Comparison of ENCODE assay signal across 8 mouse cellular contexts in the genomic region with DNA sequence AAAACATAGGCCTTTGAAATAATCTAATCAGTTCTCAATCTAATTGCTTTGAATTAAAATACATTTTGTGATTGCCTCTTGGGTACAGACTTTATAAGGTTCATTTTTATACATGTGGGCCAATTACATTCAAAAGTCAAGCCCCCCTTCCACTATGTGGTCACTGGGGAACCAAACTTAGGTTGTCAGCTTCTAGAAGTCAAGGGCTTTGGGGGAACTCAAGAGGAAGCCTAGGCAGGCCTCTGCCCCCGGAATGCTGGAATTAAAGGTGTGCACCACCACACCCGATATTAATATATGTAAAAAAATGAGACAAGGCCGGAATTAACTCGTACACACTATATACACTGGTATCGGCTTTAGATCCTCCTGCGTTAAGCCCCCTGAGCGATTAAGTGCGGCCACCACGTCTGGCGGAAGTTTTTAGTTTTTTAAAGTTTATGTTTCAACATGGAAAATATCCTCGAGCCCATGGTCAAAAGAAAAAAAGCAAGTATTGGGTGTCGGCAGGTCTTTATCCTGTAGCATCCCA. TPM values are rescaled to one million over a fixed set of nuclear protein-coding genes. Genes with fewer than 3 reads are reported as not detected.
DNase-seq lines count a peak whose midpoint lies in the region; ATAC-seq and TF ChIP-seq lines count a peak whose summit lies in the region.

No protein-coding gene starts in this region.

- peak overlapping the region; percentile 81 for H3K4me2 ChIP-seq in hindbrain, embryonic 14.5 days (replicated peaks)
- H3K4me2 ChIP-seq in midbrain, embryonic 13.5 days (replicated peaks), result peak overlapping the region; percentile 96

- no peak for DNase-seq in kidney, adult 2 months
- DNase-seq in kidney, postnatal 10 days, result no peak
- DNase-seq in ZHBTc4 (ENCODE audit: low read depth, low spot score), result peak; percentile 32
- DNase-seq in hindbrain, embryonic 14.5 days (ENCODE audit: low spot score), result no peak
- DNase-seq in cerebellum, adult 11-12 months, result no peak
- no peak for DNase-seq in frontal cortex, postnatal 25 days (ENCODE audit: low spot score in 2 of 2)
- DNase-seq in left cerebral cortex, adult 9 months (ENCODE audit: low spot score in 2 of 2), result no peak

- peak overlapping the region; percentile 99 for H3K27ac ChIP-seq in kidney, adult 2 months (ENCODE audit: insufficient read depth, low read depth, low read length)
- peak overlapping the region; percentile 72; the same call in 1 of the 2 replicates for H3K27ac ChIP-seq in hindbrain, embryonic 14.5 days
- no peak overlapping the region for H3K27ac ChIP-seq in midbrain, embryonic 13.5 days

- peaks cover 4% of the 10 kb centered on the region for H3K36me3 ChIP-seq in kidney, adult 2 months (ENCODE audit: control insufficient read depth, insufficient read depth, low read length)
- H3K36me3 ChIP-seq in hindbrain, embryonic 14.5 days (replicated peaks; ENCODE audit: control insufficient read depth, insufficient read depth), result 0 out of 2 replicates have a peak, but pooled peaks cover 6% of the 10 kb centered on the region
- no peaks in the 10 kb centered on the region for H3K36me3 ChIP-seq in midbrain, embryonic 13.5 days

- H3K4me1 ChIP-seq in kidney, adult 2 months (ENCODE audit: control insufficient read depth, insufficient read depth, low read length), result peaks cover 12% of the 10 kb centered on the region
- peaks cover 21% of the 10 kb centered on the region for H3K4me1 ChIP-seq in hindbrain, embryonic 14.5 days (replicated peaks; ENCODE audit: control insufficient read depth, insufficient read depth, low read length)
- H3K4me1 ChIP-seq in midbrain, embryonic 13.5 days (replicated peaks), result peaks cover 34% of the 10 kb centered on the region

- H3K27me3 ChIP-seq in kidney, adult 2 months (replicated peaks; ENCODE audit: control insufficient read depth, insufficient read depth, low read length), result no peaks in the 10 kb centered on the region
- H3K27me3 ChIP-seq in hindbrain, embryonic 14.5 days (ENCODE audit: control insufficient read depth, insufficient read depth, low read length), result no peaks in the 10 kb centered on the region
- no peaks in the 10 kb centered on the region for H3K27me3 ChIP-seq in midbrain, embryonic 13.5 days

- peak overlapping the region; percentile 93 for H3K4me3 ChIP-seq in kidney, adult 2 months (ENCODE audit: insufficient read depth, low read depth, low read length)
- peak overlapping the region; percentile 48 for H3K4me3 ChIP-seq in hindbrain, embryonic 14.5 days (replicated peaks; ENCODE audit: low read length)
- H3K4me3 ChIP-seq in midbrain, embryonic 13.5 days (replicated peaks), result peak overlapping the region; percentile 67

- H3K9me3 ChIP-seq in hindbrain, embryonic 14.5 days (ENCODE audit: control insufficient read depth, low read length), result no peaks in the 10 kb centered on the region
- no peaks in the 10 kb centered on the region for H3K9me3 ChIP-seq in midbrain, embryonic 13.5 days

- no peak for ATAC-seq in hindbrain, embryonic 14.5 days (ENCODE audit: low FRiP score)
- 0 out of 2 replicates have a peak, but pooled peaks have one; percentile 13 for ATAC-seq in midbrain, embryonic 13.5 days

- peak overlapping the region; percentile 66 for H3K9ac ChIP-seq in hindbrain, embryonic 14.5 days
- H3K9ac ChIP-seq in midbrain, embryonic 13.5 days (replicated peaks), result peak overlapping the region; percentile 76

- no peak for TF ChIP-seq CTCF in kidney, adult 2 months (conservative IDR thresholded peaks at IDR 0.05; ENCODE audit: insufficient read depth, insufficient read length, low read depth, low read length)

- WGBS in kidney, adult 2 months, result 1% methylated on average over 12 of the region's 12 CpGs
- 1% methylated on average over 12 of the region's 12 CpGs for WGBS in hindbrain, embryonic 14.5 days
- 1% methylated on average over 12 of the region's 12 CpGs for WGBS in midbrain, embryonic 13.5 days

- no peak for TF ChIP-seq POLR2A in kidney, adult 2 months (IDR thresholded peaks at IDR 0.05; ENCODE audit: low read depth, low read length)

RNA-seq across cellular contexts. Expression of gene Hnrnpf, which starts 16.1 kb away (rescaled TPM):
- 98.5 and 142 TPM in 2 replicates for polyA plus RNA-seq in kidney, adult 2 months (2012; rRNA removed)
- polyA plus RNA-seq in hindbrain, embryonic 14.5 days (2014; fragmentation: Nextera tagmentation; extraction: Ambion mirVana), result 254 and 284 TPM in 2 replicates
- polyA plus RNA-seq in midbrain, embryonic 13.5 days (2015; fragmentation: Nextera tagmentation; extraction: Ambion mirVana), result 361 and 363 TPM in 2 replicates

RNA-seq across cellular contexts. Expression of gene Fxyd4, which starts 21.2 kb away (rescaled TPM):
- polyA plus RNA-seq in kidney, adult 2 months (2012; rRNA removed), result 196 and 213 TPM in 2 replicates
- polyA plus RNA-seq in hindbrain, embryonic 14.5 days (2014; fragmentation: Nextera tagmentation; extraction: Ambion mirVana), result 1.3 and 2.6 TPM in 2 replicates
- polyA plus RNA-seq in midbrain, embryonic 13.5 days (2015; fragmentation: Nextera tagmentation; extraction: Ambion mirVana), result 5.2 TPM in 2 replicates

RNA-seq across cellular contexts. Expression of gene Zfp239, which starts 54.4 kb away (rescaled TPM):
- 1.5 and 2.0 TPM in 2 replicates for polyA plus RNA-seq in kidney, adult 2 months (2012; rRNA removed)
- polyA plus RNA-seq in hindbrain, embryonic 14.5 days (2014; fragmentation: Nextera tagmentation; extraction: Ambion mirVana), result 12.8 and 14.8 TPM in 2 replicates
- polyA plus RNA-seq in midbrain, embryonic 13.5 days (2015; fragmentation: Nextera tagmentation; extraction: Ambion mirVana), result 10.7 and 15.4 TPM in 2 replicates

Comparison
In these comparisons a context has a peak if more than half of its experiments do, and no peak if none do; other contexts are left out.
1. RNA of gene Fxyd4, which starts 21.2 kb away (polyA plus RNA-seq): 196 to 213 TPM in kidney, adult 2 months; 5.2 TPM in midbrain, embryonic 13.5 days and 1.3 to 2.6 TPM in hindbrain, embryonic 14.5 days; every median in the first group is over 10 times any median in the second.
2. Peak in every context shown above with its lines, with median percentiles within 50 percentile points of each other: H3K4me3 ChIP-seq.